Mouse (Mus musculus) colon, adult 2 months (tissue): ENCODE results near the gene Olfr1226. TPM values are rescaled to one million over a fixed set of nuclear protein-coding genes. Genes with fewer than 3 reads are reported as not detected.

ENCODE experiments used
- polyA plus RNA-seq: library from polyadenylated mRNA; depleted of rRNA; stranded (reverse); fragments of >200 nt; gene quantifications from 2 replicates; pipeline ENCODE4 v1.2.3, GENCODE M21; 2012; rRNA removed

Olfr1226 gene
- polyA plus RNA-seq = not detected in 2 replicates

GRCm38 (mm10) chr2:89199948-89200347, at the start of gene Olfr1226:
Gene Olfr1226, minus strand, starts transcription at chr2:89200048.

GRCm38 (mm10) chr2:89174569-89174968, 25.3 kb downstream of the Olfr1226 start, which contains the start of gene Olfr1225:
Gene Olfr1225, minus strand, starts transcription at chr2:89174669.

GRCm38 (mm10) chr2:89163991-89164390, 35.9 kb downstream of the Olfr1226 start, which contains the start of gene Olfr1224-ps1:
Gene Olfr1224-ps1, minus strand, starts transcription at chr2:89164091.

GRCm38 (mm10) chr2:89151460-89151859, 48.4 kb downstream of the Olfr1226 start, which contains the start of gene Olfr1223:
Gene Olfr1223, minus strand, starts transcription at chr2:89151560.

Other genes with a start within 250 kb of the Olfr1226 start
- gene Olfr1212, start 246.1 kb downstream of the Olfr1226 start, polyA plus RNA-seq = not detected in 2 replicates
- gene Gm13762, start 219.8 kb downstream of the Olfr1226 start, polyA plus RNA-seq = not detected in 2 replicates
- not detected in 2 replicates for gene Olfr1214, start 207.4 kb downstream of the Olfr1226 start, polyA plus RNA-seq
- not detected in 2 replicates for gene Olfr1215, start 193.1 kb downstream of the Olfr1226 start, polyA plus RNA-seq
- not detected in 2 replicates for gene Olfr1216, start 181.7 kb downstream of the Olfr1226 start, polyA plus RNA-seq
- gene Olfr1217, start 168.0 kb downstream of the Olfr1226 start, polyA plus RNA-seq = not detected in 2 replicates
- not detected in 2 replicates for gene Olfr1218, start 138.9 kb downstream of the Olfr1226 start, polyA plus RNA-seq
- not detected in 2 replicates for gene Olfr1219, start 116.5 kb downstream of the Olfr1226 start, polyA plus RNA-seq
- gene Olfr1220, start 93.2 kb downstream of the Olfr1226 start, polyA plus RNA-seq = not detected in 2 replicates
- gene Olfr1221, start 82.8 kb downstream of the Olfr1226 start, polyA plus RNA-seq = not detected in 2 replicates
- gene Olfr1222, start 67.0 kb downstream of the Olfr1226 start, polyA plus RNA-seq = not detected in 2 replicates
- gene Olfr1223, start 48.5 kb downstream of the Olfr1226 start, polyA plus RNA-seq = not detected in 2 replicates
- not detected in 2 replicates for gene Olfr1224-ps1, start 36.0 kb downstream of the Olfr1226 start, polyA plus RNA-seq
- gene Olfr1225, start 25.4 kb downstream of the Olfr1226 start, polyA plus RNA-seq = not detected in 2 replicates
- not detected in 2 replicates for gene Olfr1228, start 54.0 kb upstream of the Olfr1226 start, polyA plus RNA-seq
- gene Olfr1229, start 88.0 kb upstream of the Olfr1226 start, polyA plus RNA-seq = not detected in 2 replicates
- not detected in 2 replicates for gene Olfr1230, start 97.2 kb upstream of the Olfr1226 start, polyA plus RNA-seq
- not detected in 2 replicates for gene Olfr1231, start 107.0 kb upstream of the Olfr1226 start, polyA plus RNA-seq
- gene Olfr1232, start 129.6 kb upstream of the Olfr1226 start, polyA plus RNA-seq = not detected in 2 replicates
- not detected in 2 replicates for gene Olfr1233, start 142.3 kb upstream of the Olfr1226 start, polyA plus RNA-seq
- not detected in 2 replicates for gene Olfr1234, start 164.8 kb upstream of the Olfr1226 start, polyA plus RNA-seq
- not detected in 2 replicates for gene Olfr1238, start 209.6 kb upstream of the Olfr1226 start, polyA plus RNA-seq
- gene Olfr1239, start 220.4 kb upstream of the Olfr1226 start, polyA plus RNA-seq = not detected in 2 replicates
- not detected in 2 replicates for gene Olfr1240, start 243.0 kb upstream of the Olfr1226 start, polyA plus RNA-seq